Mouse (Mus musculus) liver, embryonic 16.5 days (tissue): Measurements from ENCODE around the gene Tyr. TPM values are rescaled to one million over a fixed set of nuclear protein-coding genes. Genes with fewer than 3 reads are reported as not detected.

Experiments
- polyA plus RNA-seq: library from polyadenylated mRNA; unstranded; fragments of >200 nt; fragmentation: Nextera tagmentation; extraction: Ambion mirVana; gene quantifications from 2 replicates; pipeline ENCODE4 v1.2.1, GENCODE M21; 2015

Tyr gene
- polyA plus RNA-seq, 1 experiment from 2014 or later = 0.01 TPM

Other genes with a start within 250 kb of the Tyr start
- 0.05 and 0.17 TPM in 2 replicates for gene Nox4, start 247.4 kb downstream of the Tyr start, polyA plus RNA-seq
- not detected in 2 replicates for gene Grm5, start 90.7 kb upstream of the Tyr start, polyA plus RNA-seq